Mouse (Mus musculus) Muller cell, postnatal 12 days (primary cell): ENCODE results near the gene Sh3rf3.
A peak's percentile ranks its signal among the peaks of the same experiment; 100 is the strongest.

Source experiments
- DNase-seq: peaks from one replicate; pipeline ENCODE4 v3.0.0-alpha.2; 2015; ENCODE audit errors: inconsistent ontology term

Gene Sh3rf3

GRCm38 (mm10) chr10:58854548-58855198 is 41.5 kb downstream of the Sh3rf3 start:
- no peak for DNase-seq

- DNase-seq = no peak
These were observed 42.1 kb downstream of the Sh3rf3 start for GRCm38 (mm10) chr10:58855199-58855751.

DNA sequence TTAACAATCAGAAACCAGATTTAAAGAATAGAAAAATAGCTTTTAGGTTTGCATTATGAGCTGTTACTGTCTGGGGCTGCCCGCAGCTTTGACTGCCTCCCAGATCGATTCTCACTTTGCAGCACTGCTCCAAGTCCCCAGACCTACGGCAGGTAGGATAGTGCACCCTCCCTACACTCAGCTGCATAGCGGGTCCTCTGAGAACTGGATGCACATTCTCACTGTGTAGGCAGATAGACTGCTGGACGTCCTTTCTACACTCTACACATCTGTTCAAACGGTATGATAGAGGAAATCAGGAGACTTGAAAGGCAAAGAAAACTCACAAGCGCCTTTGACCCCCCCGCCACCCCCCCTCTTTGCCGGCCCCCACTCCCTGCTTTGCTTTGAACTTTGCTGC is 42.7 kb downstream of the Sh3rf3 start:
- DNase-seq = no peak

- DNase-seq = peak; percentile 27
These were observed 43.6 kb downstream of the Sh3rf3 start for GRCm38 (mm10) chr10:58856742-58857141.

GRCm38 (mm10) chr10:58864735-58865134 is 51.6 kb downstream of the Sh3rf3 start:
- no peak for DNase-seq

DNA sequence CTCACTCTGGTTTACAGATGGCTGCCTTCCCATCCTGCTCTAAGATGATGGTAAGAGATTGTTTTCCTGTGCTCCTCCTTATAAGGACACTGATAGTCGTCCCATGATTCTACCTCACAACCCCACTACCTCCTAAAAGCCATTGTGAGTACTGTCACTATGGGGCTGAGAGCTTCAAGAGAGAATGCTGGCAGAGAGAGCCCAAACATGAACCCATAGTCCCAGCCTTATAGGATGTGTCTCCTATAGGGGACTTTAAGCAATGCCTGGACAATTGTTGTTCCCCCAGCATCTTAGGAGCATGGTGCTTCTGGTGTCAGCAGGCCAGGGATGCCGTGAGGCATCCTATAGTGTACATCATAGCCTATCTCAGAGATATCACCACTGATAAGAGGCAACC is 54.4 kb downstream of the Sh3rf3 start:
- no peak for DNase-seq

DNA sequence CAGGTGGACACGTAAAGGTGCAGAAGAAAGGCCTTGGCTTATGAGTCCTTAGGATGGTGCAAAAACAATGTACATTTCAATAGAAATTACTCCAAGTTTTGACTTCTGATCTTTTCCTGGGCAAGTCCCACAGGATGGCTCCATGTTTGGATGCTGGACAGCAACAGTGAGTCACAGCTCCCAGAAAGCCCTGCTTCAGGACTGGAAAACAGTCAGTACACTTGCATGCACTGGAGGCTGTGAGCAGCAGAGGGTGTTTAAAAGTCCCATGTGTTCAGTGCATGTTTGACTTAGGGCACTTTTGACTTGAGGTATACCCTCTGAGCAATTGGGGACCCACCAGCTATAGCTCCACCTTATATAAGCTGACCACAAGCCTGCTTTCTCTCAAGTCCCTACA is 56.7 kb downstream of the Sh3rf3 start:
- no peak for DNase-seq

DNA sequence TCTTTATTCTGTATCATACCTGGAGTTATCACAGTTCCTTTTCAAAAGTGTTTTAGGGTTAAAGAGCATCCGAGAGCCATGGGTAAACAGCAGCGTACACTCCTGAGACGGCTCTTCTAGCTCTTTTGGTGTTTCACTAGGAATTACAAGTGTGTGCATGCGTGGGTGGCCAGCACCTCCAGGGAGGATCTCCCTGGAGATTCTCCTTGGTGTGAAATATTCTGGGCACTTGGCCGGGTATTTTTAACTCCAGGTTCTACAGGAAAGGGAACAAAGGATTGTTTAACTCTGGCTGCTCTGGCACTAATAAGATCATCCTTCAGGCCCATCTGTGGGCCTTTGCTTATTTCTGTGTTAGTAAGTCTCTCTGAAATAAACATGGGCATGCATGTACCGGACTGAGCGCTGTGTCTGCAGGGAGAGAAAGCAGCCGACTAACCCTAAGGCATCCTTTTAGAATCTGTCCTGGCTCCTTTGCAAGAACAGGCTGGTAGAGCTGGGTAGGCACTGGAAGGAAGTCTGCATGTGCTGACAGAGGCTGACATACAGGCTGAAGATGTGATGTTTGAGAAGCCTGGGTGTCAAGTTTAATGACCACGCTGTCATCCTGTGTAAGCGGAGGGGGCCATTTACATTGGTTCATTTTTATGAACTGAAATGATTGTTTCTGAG is 58.1 kb downstream of the Sh3rf3 start:
- DNase-seq = no peak

DNA sequence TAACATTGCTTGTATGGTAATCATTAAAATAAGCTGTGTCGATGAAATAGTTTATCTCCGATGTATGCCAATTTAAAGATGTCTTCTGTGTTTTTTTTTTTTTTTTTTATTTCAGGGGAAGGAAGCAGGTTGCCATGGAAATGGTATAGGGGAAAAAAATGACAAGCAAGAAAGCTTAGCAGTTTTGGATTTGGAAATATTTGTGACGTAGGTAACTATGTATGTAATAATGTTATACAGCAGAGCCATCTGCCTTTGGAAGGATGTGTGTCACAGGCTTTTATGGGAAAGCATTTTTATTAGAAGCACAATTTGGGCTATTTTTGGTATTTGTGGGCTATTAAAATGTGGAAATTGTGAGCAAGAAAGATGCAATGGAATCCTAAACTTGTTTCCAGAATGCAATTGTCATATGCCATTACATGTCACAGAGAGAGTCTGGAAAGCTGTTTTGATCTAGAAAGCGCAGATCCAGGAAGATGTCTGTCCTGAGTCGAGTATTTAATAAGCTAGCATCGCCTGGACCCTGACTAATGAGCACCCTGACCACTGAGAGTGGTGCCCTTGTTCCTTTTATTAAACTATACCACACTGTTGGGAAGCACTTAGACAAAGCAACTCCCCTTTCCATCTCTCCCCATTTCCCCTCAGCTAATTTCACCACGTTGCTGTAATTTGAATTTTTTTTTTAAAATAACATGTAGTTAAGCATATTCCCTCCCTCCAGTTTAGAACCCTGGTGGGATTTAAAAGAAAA is 58.8 kb downstream of the Sh3rf3 start:
- peak; percentile 68 for DNase-seq

- no peak for DNase-seq
These were observed 64.7 kb downstream of the Sh3rf3 start for GRCm38 (mm10) chr10:58877835-58878234.

- no peak for DNase-seq
These were observed 65.5 kb downstream of the Sh3rf3 start for GRCm38 (mm10) chr10:58878636-58879035.

- no peak for DNase-seq
These were observed 69.6 kb downstream of the Sh3rf3 start for GRCm38 (mm10) chr10:58882741-58883140.

- peak; percentile 56 for DNase-seq
These were observed 72.2 kb downstream of the Sh3rf3 start for GRCm38 (mm10) chr10:58885351-58885750.

DNA sequence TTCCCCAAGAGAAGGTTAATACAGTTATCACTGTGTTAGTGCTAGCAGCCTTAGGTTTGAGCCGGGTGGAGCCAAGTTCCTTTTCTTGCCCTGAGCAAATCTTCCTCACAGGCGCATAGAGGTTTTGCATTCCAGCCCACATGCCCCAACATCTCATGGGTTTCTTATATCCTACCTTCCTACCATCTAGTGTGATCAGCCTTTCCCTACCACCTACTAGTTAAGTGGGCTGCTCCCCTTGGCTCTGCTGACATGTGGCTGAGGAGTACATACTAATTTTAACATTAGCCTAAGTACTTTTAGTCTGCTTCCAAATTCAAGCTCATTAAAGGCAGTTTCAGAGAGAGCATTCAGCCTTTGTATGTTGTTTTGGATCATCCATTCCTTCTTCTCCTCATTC is 72.7 kb downstream of the Sh3rf3 start:
- no peak for DNase-seq

GRCm38 (mm10) chr10:58890671-58891439 is 77.7 kb downstream of the Sh3rf3 start:
- peak; percentile 66 for DNase-seq

DNA sequence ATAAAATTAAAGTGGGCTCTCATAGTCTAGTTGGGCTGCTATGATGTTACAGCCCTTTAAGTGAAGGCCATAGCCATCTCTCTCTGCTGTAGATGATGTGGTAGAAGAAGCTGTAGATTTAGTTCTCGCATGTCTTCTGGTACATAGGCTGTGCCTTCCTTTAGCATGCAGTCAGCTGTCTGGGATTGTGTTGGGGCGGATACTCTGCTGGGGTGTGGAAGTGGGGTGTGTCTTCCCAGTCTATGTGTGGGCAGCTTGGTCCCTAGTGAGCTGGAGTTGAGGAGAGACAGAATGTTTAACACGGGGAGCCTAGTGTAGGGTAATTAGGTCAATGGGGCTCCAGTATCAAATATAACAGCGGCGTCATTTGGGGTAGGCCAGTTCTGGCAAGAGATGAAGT is 82.3 kb downstream of the Sh3rf3 start:
- no peak for DNase-seq

- no peak for DNase-seq
These were observed 83.9 kb downstream of the Sh3rf3 start for GRCm38 (mm10) chr10:58897009-58897543.

GRCm38 (mm10) chr10:58905253-58905652 is 92.1 kb downstream of the Sh3rf3 start:
- no peak for DNase-seq

GRCm38 (mm10) chr10:58907001-58907443 is 93.9 kb downstream of the Sh3rf3 start:
- peak; percentile 71 for DNase-seq

DNA sequence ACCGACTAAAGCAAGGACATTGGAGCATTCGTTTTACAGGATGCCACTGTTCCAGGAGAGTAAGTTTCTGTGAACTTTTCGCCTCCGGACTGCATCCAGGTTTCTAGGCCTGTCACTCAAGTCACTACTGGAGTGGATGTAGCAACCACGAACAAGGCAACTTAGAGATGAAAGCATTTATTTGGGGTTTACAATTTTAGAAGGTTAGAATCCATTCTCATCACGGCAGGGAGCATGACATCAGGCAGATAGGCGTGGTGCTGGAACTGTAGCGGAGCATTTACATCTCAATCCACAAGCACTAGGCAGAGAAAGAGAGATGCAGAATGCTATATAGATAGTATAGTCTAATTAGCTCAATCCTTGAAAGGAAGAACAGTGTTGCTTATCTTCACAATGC is 95.3 kb downstream of the Sh3rf3 start:
- DNase-seq = no peak
